ENCODE assay signal across 8 mouse cellular contexts in the genomic region with DNA sequence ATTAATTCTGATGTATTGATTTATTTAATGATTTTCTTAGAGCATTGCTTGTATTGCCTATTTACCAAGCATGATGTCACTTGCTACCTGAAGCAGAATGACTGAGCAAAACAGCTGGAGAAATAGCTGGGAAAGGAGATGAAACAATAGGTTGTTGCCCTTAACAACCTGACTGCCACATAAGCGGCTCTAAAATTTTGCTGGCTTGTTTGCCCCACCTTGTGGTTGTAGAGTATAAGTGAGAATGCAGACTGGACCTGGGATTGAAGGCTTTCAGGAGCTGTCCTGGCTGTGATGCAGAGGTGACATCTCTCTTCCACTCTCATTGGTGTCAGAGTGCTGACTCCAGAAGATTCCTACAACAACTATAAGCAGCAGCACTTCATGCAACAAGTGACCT.
A peak's percentile ranks its signal among the peaks of the same experiment; 100 is the strongest.
DNase-seq lines count a peak whose midpoint lies in the region; ATAC-seq and TF ChIP-seq lines count a peak whose summit lies in the region.

No protein-coding gene starts in this region.

- TF ChIP-seq CTCF in layer of hippocampus, adult 2 months (conservative IDR thresholded peaks at IDR 0.05), result peak; percentile 76

- no peaks in the 10 kb centered on the region for H3K4me1 ChIP-seq in intestine, embryonic 14.5 days (replicated peaks; ENCODE audit: control insufficient read depth, insufficient read depth, low read length)
- no peaks in the 10 kb centered on the region for H3K4me1 ChIP-seq in intestine, embryonic 16.5 days (ENCODE audit: control insufficient read depth, insufficient read depth, low read length)

- no peak overlapping the region for H3K27ac ChIP-seq in intestine, embryonic 14.5 days (ENCODE audit: low read depth)
- H3K27ac ChIP-seq in intestine, embryonic 16.5 days (ENCODE audit: low read length), result no peak overlapping the region
- no peak overlapping the region for H3K27ac ChIP-seq in layer of hippocampus, adult 2 months

- H3K27me3 ChIP-seq in intestine, embryonic 14.5 days (replicated peaks; ENCODE audit: control insufficient read depth, insufficient read depth, low read length), result no peaks in the 10 kb centered on the region
- H3K27me3 ChIP-seq in intestine, embryonic 16.5 days (replicated peaks; ENCODE audit: control insufficient read depth, insufficient read depth, low read length), result no peaks in the 10 kb centered on the region

- WGBS in intestine, embryonic 14.5 days, result 29% methylated on average over 1 of the region's 1 CpGs
- WGBS in intestine, embryonic 16.5 days, result 10% methylated on average over 1 of the region's 1 CpGs

- no peak overlapping the region for H3K9ac ChIP-seq in intestine, embryonic 14.5 days (ENCODE audit: low read length)
- H3K9ac ChIP-seq in intestine, embryonic 16.5 days (ENCODE audit: low read depth, low read length), result no peak overlapping the region

- H3K36me3 ChIP-seq in intestine, embryonic 14.5 days (ENCODE audit: control insufficient read depth, insufficient read depth, low read length), result no peaks in the 10 kb centered on the region
- H3K36me3 ChIP-seq in intestine, embryonic 16.5 days (ENCODE audit: control insufficient read depth, insufficient read depth, low read length), result no peaks in the 10 kb centered on the region

- no peak overlapping the region for H3K4me2 ChIP-seq in intestine, embryonic 14.5 days (ENCODE audit: low read length)
- H3K4me2 ChIP-seq in intestine, embryonic 16.5 days (ENCODE audit: low read depth, low read length), result no peak overlapping the region

- no peak overlapping the region for H3K4me3 ChIP-seq in intestine, embryonic 14.5 days (ENCODE audit: low read depth, low read length)
- H3K4me3 ChIP-seq in intestine, embryonic 16.5 days (ENCODE audit: low read length), result no peak overlapping the region
- H3K4me3 ChIP-seq in layer of hippocampus, adult 2 months, result no peak overlapping the region

- no peak for ATAC-seq in intestine, embryonic 14.5 days (replicated peaks; ENCODE audit: low FRiP score, low TSS enrichment, low read depth)
- ATAC-seq in intestine, embryonic 16.5 days, result no peak

- H3K9me3 ChIP-seq in intestine, embryonic 14.5 days (ENCODE audit: control insufficient read depth, low read length), result no peaks in the 10 kb centered on the region
- no peaks in the 10 kb centered on the region for H3K9me3 ChIP-seq in intestine, embryonic 16.5 days (ENCODE audit: control insufficient read depth, low read length)

- DNase-seq in intestine, embryonic 14.5 days (ENCODE audit: low spot score), result peak; percentile 49
- DNase-seq in ES-CJ7 (ENCODE audit: low read depth, low spot score), result peak; percentile 22
- peak; percentile 15 for DNase-seq in cerebellum, adult 8-10 months
- peak; percentile 12 to 39 for DNase-seq in layer of hippocampus, adult 2 months (ENCODE audit: low spot score in 2 of 2)
- DNase-seq in retina, postnatal 1 day, result peak; percentile 67
- DNase-seq in thymus, postnatal 25 days, result no peak
- no peak for DNase-seq in lung, postnatal 25 days (ENCODE audit: low spot score)

Comparison
In these comparisons a context has a peak if more than half of its experiments do, and no peak if none do; other contexts are left out.
1. DNase-seq: peak in intestine, embryonic 14.5 days (single experiment), ES-CJ7 (single experiment), cerebellum, adult 8-10 months (single experiment), layer of hippocampus, adult 2 months (2 of 2) and retina, postnatal 1 day (single experiment); none in thymus, postnatal 25 days (single experiment) and lung, postnatal 25 days (single experiment).